Mouse (Mus musculus) brain, embryonic 14.5 days (tissue): ENCODE results near the gene Tcp10b.
"Not testable (repeated sequence)": the region's sequence is repeated elsewhere in the genome, so short reads cannot be mapped to it uniquely, and the experiment has no call there.

Experiments
- CTCF ChIP-seq: fragments of 200-500 bp; IDR thresholded peaks from 2 replicates; pipeline ENCODE4 v1.5.1; 2012; ENCODE audit warnings: inconsistent platforms, mild to moderate bottlenecking, moderate library complexity, borderline replicate concordance; ENCODE audit not compliant: insufficient read depth, insufficient read length; ENCODE audit errors: extremely low read depth
- POLR2A ChIP-seq: fragments of 200-500 bp; IDR thresholded peaks from 2 replicates; pipeline ENCODE4 v1.6.1; 2012; ENCODE audit warnings: mild to moderate bottlenecking, inconsistent platforms, borderline replicate concordance; ENCODE audit not compliant: poor library complexity, insufficient read depth, insufficient read length, severe bottlenecking; ENCODE audit errors: extremely low read depth

- TF ChIP-seq POLR2A, CTCF: not testable (repeated sequence)
These were observed 30.6 kb downstream of the Tcp10b start for GRCm38 (mm10) chr17:13091510-13091909.
